Mouse (Mus musculus) heart, postnatal 36 days (tissue): ENCODE measurements around the gene Apmap. TPM values are rescaled to one million over a fixed set of nuclear protein-coding genes. Genes with fewer than 3 reads are reported as not detected.

Experiments
- DNase-seq, 2 experiments: peaks; one replicate each; pipeline ENCODE4 v3.0.0; 2021 to 2022
- intact Hi-C: fragments of 180-260 bp; cut with DNase I; formaldehyde crosslinking; loops from one replicate; pipeline ENCODE4 v1.15.1; 2025
- total RNA-seq, 2 experiments: library from RNA; stranded (reverse); gene quantifications; 2 replicates each; pipeline ENCODE4 v1.2.3; 2021

The Apmap gene
- total RNA-seq: 10 to 100 TPM; 48.8 to 54.6 TPM

GRCm38 (mm10) chr2:150608087-150608799, at the start of gene Apmap:
Gene Apmap (minus strand): TSS chr2:150608567.
- intact Hi-C loops: loop anchor here (2.0 to 5.0 kb wide), 5 partner anchors 141 to 394 kb away; partner anchors contain the start of genes Entpd6, Gins1 and Pygb
- peak; percentile 97 for DNase-seq

- no peak for DNase-seq
- intact Hi-C loops: no loop called here
These were observed 48.8 kb upstream of the Apmap start for GRCm38 (mm10) chr2:150656975-150657768.

DNA sequence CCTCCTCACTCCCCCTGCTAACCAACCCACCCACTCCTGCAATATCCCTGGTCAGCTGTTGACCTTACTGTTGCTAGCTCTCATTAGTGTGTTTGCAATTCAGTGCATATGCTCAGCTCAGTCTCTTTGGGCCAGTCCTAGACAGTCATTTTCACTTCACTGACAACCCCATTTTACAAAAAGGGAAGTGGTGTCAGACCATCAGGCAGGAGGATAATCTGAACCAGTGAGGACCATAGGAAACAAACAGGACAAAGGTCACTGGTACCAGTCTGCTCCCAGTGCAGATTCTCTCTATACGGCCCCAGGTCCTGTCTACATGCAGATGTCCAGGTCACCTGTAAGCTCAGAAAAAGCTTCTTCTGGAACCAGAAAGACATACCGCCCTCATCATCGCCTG, 47.7 kb upstream of the Apmap start:
- no peak for DNase-seq
- intact Hi-C loops: no loop called here

GRCm38 (mm10) chr2:150655290-150655689, 46.9 kb upstream of the Apmap start:
- no peak for DNase-seq
- intact Hi-C loops: no loop called here

DNA sequence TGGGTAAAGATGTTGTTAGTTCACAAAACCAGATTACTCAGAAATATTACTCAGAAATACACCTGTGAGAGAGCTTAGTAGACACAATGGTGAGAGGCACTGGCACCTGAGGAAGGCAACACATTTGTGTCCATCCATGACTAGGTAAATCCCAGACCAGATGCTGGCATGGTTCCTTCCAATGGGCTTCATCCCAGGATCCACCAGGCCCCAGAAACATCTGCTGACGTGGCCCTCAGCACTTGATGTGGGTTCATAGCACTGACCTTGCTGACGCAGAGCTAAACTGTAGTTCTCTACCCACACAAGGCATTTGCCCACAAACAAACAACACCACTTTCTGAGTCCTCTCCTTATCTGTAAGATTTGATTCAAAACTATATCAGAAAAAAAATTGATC, 46.4 kb upstream of the Apmap start:
- intact Hi-C loops: no loop called here
- no peak for DNase-seq

DNA sequence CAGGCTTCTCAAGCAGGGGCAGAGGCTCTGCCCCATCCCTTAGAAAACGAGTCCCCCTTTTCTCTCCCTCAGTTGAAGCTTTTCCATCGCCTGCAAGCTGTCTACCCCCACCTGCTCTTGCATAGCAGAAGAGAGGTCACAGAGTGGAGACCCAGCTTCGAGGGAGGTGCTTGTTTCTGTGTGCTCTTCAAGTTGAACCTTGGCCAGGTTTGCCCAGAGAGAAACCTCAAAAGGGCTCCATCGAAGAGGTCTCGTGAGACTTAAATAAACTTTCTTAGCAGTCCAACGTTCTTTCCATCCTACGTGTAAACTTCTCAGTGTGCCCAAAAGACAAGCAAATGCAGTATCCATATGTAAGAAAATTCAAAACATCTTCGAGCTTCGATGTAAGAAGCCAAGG, 43.0 kb upstream of the Apmap start:
- DNase-seq: no peak
- intact Hi-C loops: no loop called here

DNA sequence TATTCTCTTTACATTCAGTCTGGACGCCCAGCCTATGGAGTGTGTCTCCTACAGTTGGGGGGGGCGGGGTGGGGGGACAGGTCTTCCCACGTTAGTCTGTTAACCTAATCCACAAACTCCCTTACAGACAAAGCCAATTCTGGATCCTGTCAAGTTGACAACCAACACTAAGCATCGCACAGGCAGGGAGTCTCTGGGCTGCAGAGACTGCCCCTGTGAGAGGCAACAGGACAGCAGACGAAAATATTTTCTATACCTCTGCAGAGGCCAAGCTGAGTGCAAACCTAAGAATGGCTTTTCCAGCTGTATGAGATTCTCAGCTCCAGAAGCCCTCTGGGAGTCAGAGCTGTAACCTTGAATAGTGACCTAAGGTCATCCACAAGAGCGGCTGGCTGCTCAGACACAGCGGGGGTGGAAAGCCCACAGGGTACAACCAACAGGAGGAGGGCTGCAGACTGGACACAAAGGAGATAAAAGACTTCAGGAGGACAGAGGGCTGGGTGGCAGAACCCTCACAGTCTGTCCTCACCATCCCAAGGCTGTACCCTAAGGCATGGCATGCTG, 42.2 kb upstream of the Apmap start:
- intact Hi-C loops: no loop called here
- no peak for DNase-seq

GRCm38 (mm10) chr2:150648300-150648895, 40.0 kb upstream of the Apmap start:
- no peak for DNase-seq
- intact Hi-C loops: no loop called here

- intact Hi-C loops: no loop called here
- DNase-seq: no peak
These were observed 39.4 kb upstream of the Apmap start for GRCm38 (mm10) chr2:150647681-150648299.

- no peak for DNase-seq
- intact Hi-C loops: no loop called here
These were observed 38.2 kb upstream of the Apmap start for GRCm38 (mm10) chr2:150646411-150647121.

DNA sequence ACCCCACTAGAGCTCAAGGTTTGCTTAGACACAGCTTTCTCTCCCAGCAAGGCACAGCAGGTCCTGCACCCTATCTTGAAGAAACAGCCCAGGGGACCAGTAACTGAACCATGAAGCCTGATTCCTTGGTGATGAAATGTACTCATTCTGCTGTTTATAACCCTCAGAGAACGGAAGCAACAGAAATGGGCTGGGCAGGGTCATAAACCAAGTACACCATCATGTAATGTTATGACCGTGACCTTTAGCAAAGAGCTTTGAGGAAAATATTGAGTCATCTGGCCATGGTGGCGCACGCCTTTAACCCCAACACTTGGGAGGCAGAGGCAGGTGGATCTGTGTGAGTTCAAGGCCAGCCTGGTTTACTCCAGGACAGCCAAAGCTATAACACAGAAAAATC, 36.9 kb upstream of the Apmap start:
- DNase-seq: no peak
- intact Hi-C loops: no loop called here

- no peak for DNase-seq
- intact Hi-C loops: no loop called here
These were observed 35.5 kb upstream of the Apmap start for GRCm38 (mm10) chr2:150643726-150644415.

GRCm38 (mm10) chr2:150643166-150643565, 34.8 kb upstream of the Apmap start:
- intact Hi-C loops: no loop called here
- DNase-seq: no peak

GRCm38 (mm10) chr2:150638370-150638733, 30.0 kb upstream of the Apmap start:
- intact Hi-C loops: no loop called here

DNA sequence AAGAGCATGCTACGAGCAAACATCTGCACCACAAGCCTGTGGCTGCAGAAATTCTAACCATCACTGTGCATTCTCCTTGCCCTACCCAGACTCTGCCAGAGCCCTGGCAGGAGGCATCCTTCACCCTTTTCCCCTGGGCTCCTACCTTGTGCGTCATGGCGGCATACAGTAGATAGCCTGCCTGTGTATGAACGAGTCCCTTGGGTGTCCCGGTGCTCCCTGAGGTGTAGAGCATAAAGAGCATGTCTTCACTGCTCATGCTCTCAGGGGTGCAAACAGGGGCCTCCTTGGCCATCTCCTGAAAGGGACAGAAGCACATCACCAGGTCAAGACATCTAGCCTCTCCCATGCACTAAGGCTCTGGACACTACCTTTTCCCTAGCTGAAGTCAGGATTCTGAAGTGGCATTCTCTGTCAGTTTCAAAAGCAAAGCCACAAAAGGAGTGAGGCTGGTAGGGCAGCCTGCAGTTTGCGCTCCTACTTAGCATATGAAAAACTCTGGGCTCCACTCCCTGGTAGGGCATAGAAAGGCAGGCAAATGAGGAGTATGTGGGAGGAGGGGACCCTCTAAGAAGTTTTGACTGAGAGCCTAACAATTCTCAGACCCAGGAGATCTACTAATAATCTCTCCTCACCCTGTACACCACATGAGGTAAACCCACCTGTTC, 29.5 kb upstream of the Apmap start:
- intact Hi-C loops: no loop called here
- DNase-seq: no peak

More at GRCm38 (mm10) chr2:150638370-150638733, 30.0 kb upstream of the Apmap start:
- no peak for DNase-seq

- intact Hi-C loops: no loop called here
- no peak for DNase-seq
These were observed 27.6 kb upstream of the Apmap start for GRCm38 (mm10) chr2:150635877-150636446.

- no peak for DNase-seq
- intact Hi-C loops: no loop called here
These were observed 20.9 kb upstream of the Apmap start for GRCm38 (mm10) chr2:150629255-150629654.

GRCm38 (mm10) chr2:150627140-150627539, 18.8 kb upstream of the Apmap start:
- intact Hi-C loops: no loop called here
- DNase-seq: no peak

DNA sequence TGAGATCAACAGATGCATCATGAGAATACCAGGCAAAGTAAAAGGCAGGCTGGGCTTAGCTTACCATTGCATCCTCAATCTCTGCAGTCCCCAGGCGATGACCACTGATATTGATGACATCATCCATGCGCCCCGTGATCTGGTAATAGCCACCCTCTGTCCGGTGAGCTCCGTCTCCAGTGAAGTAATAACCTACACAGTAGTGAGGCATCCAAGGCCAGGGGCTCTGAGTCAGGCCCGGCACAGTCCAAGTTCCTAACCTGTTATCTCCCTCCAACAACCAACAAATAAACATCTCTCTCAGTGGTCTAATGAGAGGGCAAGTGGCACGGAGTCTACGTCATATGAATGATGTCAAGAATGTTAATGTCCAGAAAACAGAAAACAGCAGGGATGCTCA, 16.6 kb upstream of the Apmap start:
- DNase-seq: no peak
- intact Hi-C loops: no loop called here
